Mouse (Mus musculus) midbrain, embryonic 13.5 days (tissue): ENCODE results near the gene Samm50. TPM values are rescaled to one million over a fixed set of nuclear protein-coding genes. Genes with fewer than 3 reads are reported as not detected.

Experiments
- ATAC-seq: fragments of 200-750 bp; cut with Nextera tagmentation; 2 replicates; pipeline ENCODE4 v1.8.0; 2017; ENCODE audit warnings: mild to moderate bottlenecking, moderate TSS enrichment, moderate library complexity
- H3K27ac ChIP-seq: fragments of 300-500 bp; sonication (generic); 2 replicates; pipeline ENCODE4 v1.5.1; 2015; ENCODE audit warnings: inconsistent platforms, mild to moderate bottlenecking, moderate library complexity
- H3K27me3 ChIP-seq: fragments of 300-500 bp; sonication (generic); 2 replicates; pipeline ENCODE4 v1.6.1; 2015; ENCODE audit warnings: mild to moderate bottlenecking, inconsistent platforms
- H3K36me3 ChIP-seq: fragments of 300-500 bp; sonication (generic); 2 replicates; pipeline ENCODE4 v1.6.1; 2015; ENCODE audit warnings: mild to moderate bottlenecking, inconsistent platforms
- H3K4me1 ChIP-seq: fragments of 300-500 bp; sonication (generic); replicated peaks from 2 replicates; pipeline ENCODE4 v1.6.1; 2015; ENCODE audit warnings: inconsistent platforms
- H3K4me2 ChIP-seq: fragments of 300-500 bp; sonication (generic); replicated peaks from 2 replicates; pipeline ENCODE4 v1.6.1; 2015; ENCODE audit warnings: moderate library complexity, mild to moderate bottlenecking, inconsistent platforms
- H3K4me3 ChIP-seq: fragments of 300-500 bp; sonication (generic); replicated peaks from 2 replicates; pipeline ENCODE4 v1.5.1; 2015; ENCODE audit warnings: mild to moderate bottlenecking, inconsistent platforms
- H3K9ac ChIP-seq: fragments of 300-500 bp; sonication (generic); replicated peaks from 2 replicates; pipeline ENCODE4 v1.6.1; 2015; ENCODE audit warnings: mild to moderate bottlenecking, inconsistent platforms
- H3K9me3 ChIP-seq: fragments of 300-500 bp; sonication (generic); 2 replicates; pipeline ENCODE4 v1.6.1; 2016; ENCODE audit warnings: mild to moderate bottlenecking, inconsistent platforms
- WGBS: fragments of 180-500 bp; shearing (Covaris S2); methylation state at CpG from one replicate; pipeline ENCODE4 v1.1.7; 2015; 5-methylcytosine and 5-hydroxymethylcytosine counted together
- microRNA-seq: library from miRNA; unstranded; fragments of <30 nt; microRNA quantifications from one replicate; pipeline ENCODE4, GENCODE M21; 2016
- polyA plus RNA-seq: library from polyadenylated mRNA; unstranded; fragments of >200 nt; fragmentation: Nextera tagmentation; extraction: Ambion mirVana; gene quantifications from 2 replicates; pipeline ENCODE4 v1.2.1, GENCODE M21; 2015

The Samm50 gene
- polyA plus RNA-seq, 1 experiment from 2014 or later, result 83.1 TPM

DNA sequence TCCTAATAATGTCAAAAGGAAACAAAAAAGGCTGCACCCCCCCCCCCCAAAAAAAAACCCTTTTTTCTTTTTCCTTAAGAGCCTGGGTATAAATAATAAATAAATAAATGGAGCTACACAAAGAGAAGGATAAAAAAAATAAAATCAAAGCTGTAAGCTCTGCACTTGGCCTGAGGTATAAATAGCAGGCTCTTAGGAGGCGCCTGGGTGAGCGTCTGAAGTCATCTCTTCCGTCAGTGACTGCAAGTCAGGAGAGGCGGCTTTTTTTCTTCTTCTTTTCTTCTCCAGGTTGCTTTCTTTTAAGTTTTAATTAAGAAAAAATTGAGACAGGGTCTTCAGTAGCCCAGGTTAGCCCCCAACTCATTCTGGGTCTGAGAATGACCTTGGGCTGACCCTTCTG lies 74.2 kb downstream of the Samm50 start:
- Histone ChIP-seq H3K36me3 (no peaks in the 10 kb centered on the region), H3K27me3 (peaks cover 5% of the 10 kb centered on the region; the same call in 1 of the 2 replicates), H3K27ac (no peak overlapping the region), H3K4me1 (peaks cover 30% of the 10 kb centered on the region), H3K9ac (no peak overlapping the region), H3K4me2 (no peak overlapping the region), H3K4me3 (no peak overlapping the region), H3K9me3 (no peaks in the 10 kb centered on the region)
- ATAC-seq, result no peak
- WGBS, result 67% methylated on average over 4 of the region's 4 CpGs

Small RNAs within 50 kb of the gene (microRNA-seq; reads per million reads assigned to microRNA genes)
- not detected for gene Mir6392

Other genes starting within 250 kb of the Samm50 start
- gene Efcab6, start 126.9 kb upstream of the Samm50 start, polyA plus RNA-seq, result 0.57 and 0.85 TPM in 2 replicates
- 42.1 and 44.4 TPM in 2 replicates for gene Sult4a1, start 86.5 kb upstream of the Samm50 start, polyA plus RNA-seq
- gene Pnpla5, start 69.1 kb upstream of the Samm50 start, polyA plus RNA-seq, result not detected in 2 replicates
- gene Pnpla3, start 24.4 kb upstream of the Samm50 start, polyA plus RNA-seq, result 4.1 and 4.5 TPM in 2 replicates
- gene Parvb, start 39.8 kb downstream of the Samm50 start, polyA plus RNA-seq, result 4.7 and 6.2 TPM in 2 replicates
- gene Parvg, start 131.8 kb downstream of the Samm50 start, polyA plus RNA-seq, result 0.59 and 0.78 TPM in 2 replicates